Mouse (Mus musculus) stomach, embryonic 14.5 days (tissue): ENCODE measurements at regions not wholly inside any gene's neighbourhood (a gene's known extent, or its start where the extent isn't known, plus 50 kb on each side); places are given as distances from the start of the nearest gene placed in this dataset.

Experiments used
- ATAC-seq: fragments of 200-750 bp; cut with Nextera tagmentation; 2 replicates; pipeline ENCODE4 v1.8.0; 2017; ENCODE audit warnings: low read depth, moderate TSS enrichment; ENCODE audit not compliant: insufficient number of reproducible peaks, insufficient read depth, low FRiP score
- H3K27ac ChIP-seq: fragments of 300-500 bp; sonication (generic); 2 replicates; pipeline ENCODE4 v1.5.1; 2014; ENCODE audit warnings: mild to moderate bottlenecking, low read length, moderate library complexity, mixed read lengths
- H3K27me3 ChIP-seq: fragments of 300-500 bp; sonication (generic); 2 replicates; pipeline ENCODE4 v1.6.1; 2014; ENCODE audit warnings: low read length, control low read depth, mixed read lengths; ENCODE audit not compliant: control insufficient read depth, insufficient read depth
- H3K36me3 ChIP-seq: fragments of 300-500 bp; sonication (generic); 2 replicates; pipeline ENCODE4 v1.6.1; 2014; ENCODE audit warnings: mild to moderate bottlenecking, control low read depth, low read length, moderate library complexity, mixed read lengths; ENCODE audit not compliant: control insufficient read depth, insufficient read depth
- H3K4me1 ChIP-seq: fragments of 300-500 bp; sonication (generic); 2 replicates; pipeline ENCODE4 v1.6.1; 2014; ENCODE audit warnings: low read length, control low read depth, mixed read lengths; ENCODE audit not compliant: control insufficient read depth, insufficient read depth
- H3K4me2 ChIP-seq: fragments of 300-500 bp; sonication (generic); replicated peaks from 2 replicates; pipeline ENCODE4 v1.6.1; 2014; ENCODE audit warnings: low read depth, low read length, control low read depth
- H3K4me3 ChIP-seq: fragments of 300-500 bp; sonication (generic); 2 replicates; pipeline ENCODE4 v1.5.1; 2014; ENCODE audit warnings: low read depth, low read length, control low read depth
- H3K9ac ChIP-seq: fragments of 300-500 bp; sonication (generic); replicated peaks from 2 replicates; pipeline ENCODE4 v1.6.1; 2014; ENCODE audit warnings: low read depth, mild to moderate bottlenecking, control low read depth, low read length, moderate library complexity, mixed read lengths
- H3K9me3 ChIP-seq: fragments of 300-500 bp; sonication (generic); 2 replicates; pipeline ENCODE4 v1.6.1; 2016; ENCODE audit warnings: low read depth, low read length, control low read depth; ENCODE audit not compliant: control insufficient read depth
- WGBS: fragments of 180-500 bp; shearing (Covaris S2); extraction: QIAGEN DNeasy Blood & Tissue Kit; methylation state at CpG from one replicate; pipeline ENCODE4 v1.1.7; 2014; 5-methylcytosine and 5-hydroxymethylcytosine counted together

DNA sequence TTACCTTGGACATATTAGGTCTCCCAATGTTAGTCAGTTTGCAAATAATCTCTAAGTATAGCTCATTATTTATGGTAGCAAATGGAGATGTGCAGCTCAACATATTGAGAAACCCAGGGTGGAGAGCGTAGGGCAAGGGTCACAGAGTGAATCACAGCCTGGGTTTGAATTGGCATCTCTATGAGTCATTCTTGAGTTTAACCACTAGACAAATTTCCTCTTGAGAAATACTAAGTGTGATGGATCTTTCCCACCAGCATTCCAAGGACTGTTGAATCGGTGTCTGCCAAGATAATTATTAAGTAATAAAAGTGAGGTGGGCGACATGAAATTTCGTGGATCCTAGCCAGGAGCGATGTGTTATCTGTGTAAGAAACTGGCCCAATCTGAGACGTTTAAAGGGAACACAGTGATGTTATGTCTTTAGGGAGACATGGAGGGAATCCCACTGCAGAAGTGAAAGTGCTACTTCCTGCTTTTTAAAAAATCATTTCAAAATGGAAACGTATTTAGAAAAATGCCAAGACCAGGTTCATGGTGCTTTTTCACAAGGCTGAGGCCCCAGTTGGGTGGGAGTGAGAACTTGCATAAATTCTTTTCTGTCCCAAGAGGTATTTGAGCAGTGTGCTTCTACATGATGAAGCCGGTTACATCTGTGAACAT lies 251.3 kb upstream of the Ptger4 start:
- no peaks in the 10 kb centered on the region for H3K27me3 ChIP-seq
- H3K4me1 ChIP-seq: no peaks in the 10 kb centered on the region
- ATAC-seq: no peak
- no peak overlapping the region for H3K9ac ChIP-seq
- no peak overlapping the region for H3K4me3 ChIP-seq
- no peak overlapping the region for H3K27ac ChIP-seq
- H3K4me2 ChIP-seq: no peak overlapping the region
- H3K36me3 ChIP-seq: no peaks in the 10 kb centered on the region
- no peaks in the 10 kb centered on the region for H3K9me3 ChIP-seq
- WGBS: 80% methylated on average over 8 of the region's 8 CpGs

GRCm38 (mm10) chr15:5495954-5496353 lies 252.0 kb upstream of the Ptger4 start:
- Histone ChIP-seq H3K9ac (no peak overlapping the region), H3K4me3 (no peak overlapping the region), H3K27me3 (no peaks in the 10 kb centered on the region), H3K4me1 (no peaks in the 10 kb centered on the region), H3K9me3 (no peaks in the 10 kb centered on the region), H3K36me3 (no peaks in the 10 kb centered on the region), H3K27ac (no peak overlapping the region), H3K4me2 (no peak overlapping the region)
- 91% methylated on average over 2 of the region's 2 CpGs for WGBS
- ATAC-seq: no peak

GRCm38 (mm10) chr15:5504502-5504901 lies 260.5 kb upstream of the Ptger4 start:
- H3K4me2 ChIP-seq: no peak overlapping the region
- 73% methylated on average over 3 of the region's 3 CpGs for WGBS
- no peaks in the 10 kb centered on the region for H3K9me3 ChIP-seq
- H3K4me3 ChIP-seq: no peak overlapping the region
- no peaks in the 10 kb centered on the region for H3K4me1 ChIP-seq
- no peak for ATAC-seq
- H3K27ac ChIP-seq: no peak overlapping the region
- H3K36me3 ChIP-seq: no peaks in the 10 kb centered on the region
- no peak overlapping the region for H3K9ac ChIP-seq
- no peaks in the 10 kb centered on the region for H3K27me3 ChIP-seq

DNA sequence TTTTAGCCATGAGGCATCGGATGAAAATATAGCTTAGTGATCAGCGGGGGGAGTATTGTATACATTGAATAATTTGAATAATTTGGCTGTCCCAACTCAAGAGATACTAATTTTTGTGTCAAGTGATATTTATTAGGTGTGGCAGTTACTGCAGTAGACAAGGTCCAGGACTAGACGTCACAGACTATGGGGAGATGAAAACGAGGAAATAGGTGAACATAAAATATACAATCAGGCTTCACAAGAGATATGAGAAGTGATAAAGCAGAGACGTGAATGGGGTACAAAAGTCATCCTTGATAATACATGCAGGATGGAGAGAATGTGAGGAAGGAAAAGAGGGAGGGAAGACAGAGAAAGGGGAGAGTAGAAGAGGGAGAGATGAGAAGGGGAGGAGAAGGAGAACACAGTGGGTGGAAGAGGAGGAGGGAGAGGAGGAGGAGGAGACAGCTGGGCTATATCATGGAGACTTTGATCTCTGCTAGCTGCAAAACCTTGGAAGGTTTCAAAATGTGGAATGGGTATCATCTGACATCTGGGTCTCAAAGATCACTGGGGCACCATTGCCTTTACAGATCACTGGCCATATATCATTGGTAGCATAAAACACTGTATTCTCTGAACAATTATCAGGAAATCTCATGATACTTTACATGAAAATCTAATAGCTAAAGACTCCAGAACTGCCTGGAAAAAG lies 263.0 kb upstream of the Ptger4 start:
- no peaks in the 10 kb centered on the region for H3K27me3 ChIP-seq
- no peak overlapping the region for H3K9ac ChIP-seq
- no peak overlapping the region for H3K4me3 ChIP-seq
- H3K27ac ChIP-seq: no peak overlapping the region
- no peaks in the 10 kb centered on the region for H3K36me3 ChIP-seq
- no peaks in the 10 kb centered on the region for H3K4me1 ChIP-seq
- H3K9me3 ChIP-seq: no peaks in the 10 kb centered on the region
- no peak overlapping the region for H3K4me2 ChIP-seq
- no peak for ATAC-seq
- WGBS: 68% methylated on average over 5 of the region's 5 CpGs

- Histone ChIP-seq H3K4me1 (no peaks in the 10 kb centered on the region), H3K27ac (no peak overlapping the region), H3K27me3 (no peaks in the 10 kb centered on the region), H3K9me3 (no peaks in the 10 kb centered on the region), H3K4me2 (no peak overlapping the region), H3K4me3 (no peak overlapping the region), H3K36me3 (no peaks in the 10 kb centered on the region), H3K9ac (no peak overlapping the region)
- WGBS: 72% methylated on average over 3 of the region's 3 CpGs
- ATAC-seq: no peak
These were observed 263.5 kb upstream of the Ptger4 start for GRCm38 (mm10) chr15:5507545-5507913.

- Histone ChIP-seq H3K4me1 (no peaks in the 10 kb centered on the region), H3K27ac (no peak overlapping the region), H3K9me3 (no peaks in the 10 kb centered on the region), H3K9ac (no peak overlapping the region), H3K27me3 (no peaks in the 10 kb centered on the region), H3K4me2 (no peak overlapping the region), H3K36me3 (no peaks in the 10 kb centered on the region), H3K4me3 (no peak overlapping the region)
- no peak for ATAC-seq
- 70% methylated on average over 3 of the region's 3 CpGs for WGBS
These were observed 266.1 kb upstream of the Ptger4 start for GRCm38 (mm10) chr15:5510056-5510455.

- WGBS: 88% methylated on average over 3 of the region's 3 CpGs
- H3K36me3 ChIP-seq: no peaks in the 10 kb centered on the region
These were observed 267.1 kb upstream of the Ptger4 start for GRCm38 (mm10) chr15:5511046-5511445.

DNA sequence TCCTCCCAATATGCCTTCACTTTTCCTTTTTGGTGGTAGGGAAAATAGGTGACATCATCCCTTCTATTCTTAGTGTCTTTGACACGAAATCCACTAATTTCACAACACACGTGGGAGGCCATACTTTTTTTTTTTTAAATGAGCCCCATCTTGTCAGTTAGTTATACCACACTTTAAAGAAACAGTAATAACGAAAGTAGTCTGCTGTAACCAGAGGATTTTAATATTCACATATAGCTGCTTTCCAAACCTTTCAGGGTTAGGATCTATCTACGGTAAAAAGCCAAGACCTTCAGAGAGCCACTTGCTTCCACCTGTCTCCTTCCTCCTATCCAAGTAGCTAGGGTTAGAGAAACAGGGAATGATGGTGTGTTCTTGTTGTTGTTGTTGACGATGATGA lies 268.6 kb upstream of the Ptger4 start:
- Histone ChIP-seq H3K27me3 (no peaks in the 10 kb centered on the region), H3K4me2 (no peak overlapping the region), H3K4me3 (no peak overlapping the region), H3K27ac (no peak overlapping the region), H3K4me1 (peaks cover 3% of the 10 kb centered on the region; the same call in 1 of the 2 replicates), H3K9me3 (no peaks in the 10 kb centered on the region), H3K36me3 (no peaks in the 10 kb centered on the region), H3K9ac (no peak overlapping the region)
- WGBS: 82% methylated on average over 5 of the region's 5 CpGs
- ATAC-seq: no peak

More at GRCm38 (mm10) chr15:5511046-5511445, 267.1 kb upstream of the Ptger4 start:
- Histone ChIP-seq H3K9me3 (no peaks in the 10 kb centered on the region), H3K27me3 (no peaks in the 10 kb centered on the region), H3K4me3 (no peak overlapping the region), H3K4me2 (no peak overlapping the region), H3K4me1 (no peaks in the 10 kb centered on the region), H3K9ac (no peak overlapping the region), H3K27ac (no peak overlapping the region)
- ATAC-seq: no peak

DNA sequence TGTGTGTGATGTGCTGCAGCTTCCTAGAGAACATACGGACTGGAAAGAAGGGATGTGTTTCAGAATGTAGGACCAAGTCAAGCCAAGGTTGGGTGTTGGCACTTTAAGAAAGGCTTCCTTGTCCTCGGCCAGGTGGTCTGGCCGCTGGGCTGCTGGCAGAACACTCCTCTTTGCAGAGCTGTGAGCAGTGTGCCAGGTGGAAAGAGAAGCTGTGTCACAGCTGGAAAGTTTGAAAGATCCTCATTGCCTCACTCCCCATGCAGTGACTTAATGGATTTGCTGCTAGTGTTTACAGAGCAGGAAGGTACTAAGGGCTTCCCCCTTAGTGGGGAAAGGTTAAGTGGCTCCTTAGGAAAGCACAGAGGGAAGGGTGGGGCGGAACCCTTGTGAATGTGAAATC lies 269.2 kb upstream of the Ptger4 start:
- no peak for ATAC-seq
- Histone ChIP-seq H3K27ac (no peak overlapping the region), H3K9me3 (no peaks in the 10 kb centered on the region), H3K4me1 (peaks cover 3% of the 10 kb centered on the region; the same call in 1 of the 2 replicates), H3K36me3 (no peaks in the 10 kb centered on the region), H3K9ac (no peak overlapping the region), H3K4me3 (no peak overlapping the region), H3K4me2 (no peak overlapping the region), H3K27me3 (no peaks in the 10 kb centered on the region)
- 35% methylated on average over 4 of the region's 4 CpGs for WGBS
